Mouse (Mus musculus) testis, adult 2 months (tissue): ENCODE measurements around the gene Egfl8.

Experiments used
- CTCF ChIP-seq: fragments of 200-500 bp; IDR thresholded peaks from 2 replicates; pipeline ENCODE4 v1.5.1; 2012; ENCODE audit warnings: low read depth, mild to moderate bottlenecking, inconsistent platforms, low read length, moderate library complexity; ENCODE audit not compliant: control insufficient read depth, insufficient read depth, insufficient replicate concordance
- POLR2A ChIP-seq: fragments of 200-500 bp; IDR thresholded peaks from 2 replicates; pipeline ENCODE4 v1.6.1; 2012; ENCODE audit warnings: low read depth, mild to moderate bottlenecking, inconsistent platforms, low read length, moderate library complexity; ENCODE audit not compliant: control insufficient read depth

DNA sequence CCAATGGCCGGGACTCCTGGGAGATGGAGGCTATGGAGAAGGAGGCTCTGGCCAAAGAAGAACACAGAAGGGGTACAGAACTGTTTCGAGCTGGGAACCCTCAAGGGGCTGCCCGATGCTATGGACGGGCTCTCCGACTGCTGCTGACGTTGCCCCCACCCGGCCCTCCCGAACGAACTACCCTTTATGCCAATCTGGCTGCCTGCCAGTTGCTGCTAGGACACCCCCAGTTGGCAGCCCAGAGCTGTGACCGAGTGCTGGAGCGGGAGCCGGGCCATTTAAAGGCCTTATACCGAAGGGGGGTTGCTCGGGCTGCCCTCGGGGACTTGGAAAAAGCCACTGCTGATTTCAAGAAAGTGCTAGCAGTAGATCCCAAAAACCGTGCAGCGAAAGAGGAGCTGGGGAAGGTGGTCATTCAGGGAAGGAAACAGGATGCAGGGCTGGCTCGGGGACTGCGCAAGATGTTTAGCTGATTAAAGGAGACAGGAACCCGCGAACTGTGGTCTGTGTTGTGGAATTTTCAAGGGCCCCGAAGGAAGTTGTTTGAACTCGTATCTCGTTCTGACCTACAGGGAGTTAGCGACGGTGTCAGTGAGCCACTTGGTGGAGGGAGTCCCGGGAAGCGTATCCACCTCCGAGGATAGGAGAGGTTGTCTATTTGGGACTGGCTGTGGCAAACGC lies 30.2 kb upstream of the Egfl8 start:
- TF ChIP-seq POLR2A (no peak), CTCF (no peak)
